Mouse (Mus musculus) MEL (cell line): ENCODE data around the gene Parp2. TPM values are rescaled to one million over a fixed set of nuclear protein-coding genes. Genes with fewer than 3 reads are reported as not detected.

Experiments used
- DNase-seq: peaks from one replicate; pipeline ENCODE4 v3.0.0; 2011; ENCODE audit warnings: low read depth, low spot score
- H3K27ac ChIP-seq: 2 replicates; pipeline ENCODE4 v1.5.1; 2012; ENCODE audit warnings: low read depth, mild to moderate bottlenecking, control low read depth, low read length, moderate library complexity; ENCODE audit not compliant: control insufficient read depth
- H3K27me3 ChIP-seq, 2 experiments: fragments of 150-350 bp in 1 of 2; sonication (generic) in 1 of 2; 2 replicates each; pipeline ENCODE4 v1.6.1; 2012; ENCODE audit warnings: low read length in 2 of 2, mild to moderate bottlenecking in 2 of 2, improper control_type of control experiment in 1 of 2, moderate library complexity in 1 of 2; ENCODE audit not compliant: insufficient read depth in 2 of 2, control insufficient read depth in 1 of 2
- H3K36me3 ChIP-seq, 2 experiments: 2 replicates each; pipeline ENCODE4 v1.6.1; 2012 to 2014; ENCODE audit warnings: low read length in 2 of 2, improper control_type of control experiment in 1 of 2, inconsistent platforms in 1 of 2, mild to moderate bottlenecking in 1 of 2; ENCODE audit not compliant: insufficient read depth in 2 of 2, control insufficient read depth in 1 of 2
- H3K4me1 ChIP-seq, 2 experiments: fragments of 150-350 bp in 1 of 2; sonication (generic) in 1 of 2; 2 replicates each; pipeline ENCODE4 v1.6.1; 2012; ENCODE audit warnings: low read length in 2 of 2, improper control_type of control experiment in 1 of 2, mild to moderate bottlenecking in 1 of 2; ENCODE audit not compliant: insufficient read depth in 2 of 2, control insufficient read depth in 1 of 2
- H3K4me3 ChIP-seq, 2 experiments: fragments of 150-350 bp in 1 of 2; sonication (generic) in 1 of 2; 2 replicates each; pipeline ENCODE4 v1.5.1; 2012; ENCODE audit warnings: low read depth in 2 of 2, low read length in 2 of 2, mild to moderate bottlenecking in 2 of 2, moderate library complexity in 2 of 2, control low read depth in 1 of 2, improper control_type of control experiment in 1 of 2; ENCODE audit not compliant: control insufficient read depth in 1 of 2, insufficient read depth in 1 of 2
- H3K79me2 ChIP-seq: 2 replicates; pipeline ENCODE4 v1.6.1; 2012; ENCODE audit warnings: mild to moderate bottlenecking, low read length, moderate library complexity; ENCODE audit not compliant: control insufficient read depth, poor library complexity, insufficient read depth
- H3K9ac ChIP-seq: 2 replicates; pipeline ENCODE4 v1.6.1; 2012; ENCODE audit warnings: low read depth, mild to moderate bottlenecking, control low read depth, low read length, moderate library complexity; ENCODE audit not compliant: control insufficient read depth, poor library complexity, severe bottlenecking
- H3K9me3 ChIP-seq: fragments of 150-350 bp; sonication (generic); replicated peaks from 2 replicates; pipeline ENCODE4 v1.6.1; 2012; ENCODE audit warnings: mild to moderate bottlenecking, low read length, improper control_type of control experiment, moderate library complexity; ENCODE audit not compliant: insufficient read depth
- CHD1 ChIP-seq: IDR thresholded peaks from 2 replicates; pipeline ENCODE4 v1.6.1; 2012; ENCODE audit warnings: low read depth, mild to moderate bottlenecking, inconsistent platforms, low read length, improper control_type of control experiment
- CHD2 ChIP-seq: IDR thresholded peaks from 2 replicates; pipeline ENCODE4 v1.6.1; 2011; ENCODE audit warnings: low read length, improper control_type of control experiment
- E2F4 ChIP-seq: IDR thresholded peaks from 2 replicates; pipeline ENCODE4 v1.6.1; 2011; ENCODE audit warnings: low read depth, low read length, improper control_type of control experiment, borderline replicate concordance
- ELF1 ChIP-seq: IDR thresholded peaks from 2 replicates; pipeline ENCODE4 v1.6.1; 2014; ENCODE audit warnings: low read depth, mild to moderate bottlenecking, inconsistent platforms, low read length, improper control_type of control experiment, moderate library complexity
- EP300 ChIP-seq, 2 experiments: IDR thresholded peaks; 2 replicates each; pipeline ENCODE4 v1.6.1; 2011; ENCODE audit warnings: improper control_type of control experiment in 2 of 2, low read length in 2 of 2, low read depth in 1 of 2, mild to moderate bottlenecking in 1 of 2
- HCFC1 ChIP-seq: IDR thresholded peaks from 2 replicates; pipeline ENCODE4 v1.6.1; 2012; ENCODE audit warnings: low read depth, mild to moderate bottlenecking, inconsistent platforms, low read length, improper control_type of control experiment, moderate library complexity
- JUND ChIP-seq: IDR thresholded peaks from 2 replicates; pipeline ENCODE4 v1.6.1; 2011; ENCODE audit warnings: low read depth, mild to moderate bottlenecking, improper control_type of control experiment, low read length
- KAT2A ChIP-seq: conservative IDR thresholded peaks from 2 replicates; pipeline ENCODE4 v1.6.1; 2012; ENCODE audit warnings: low read depth, low read length, improper control_type of control experiment, inconsistent platforms
- MAFK ChIP-seq: IDR thresholded peaks from 2 replicates; pipeline ENCODE4 v1.6.1; 2011; ENCODE audit warnings: low read depth, mild to moderate bottlenecking, low read length, improper control_type of control experiment, borderline replicate concordance
- MAX ChIP-seq: IDR thresholded peaks from 2 replicates; pipeline ENCODE4 v1.6.1; 2011; ENCODE audit warnings: low read length, improper control_type of control experiment
- MAZ ChIP-seq: IDR thresholded peaks from 2 replicates; pipeline ENCODE4 v1.6.1; 2012; ENCODE audit warnings: low read depth, mild to moderate bottlenecking, inconsistent platforms, low read length, improper control_type of control experiment
- MXI1 ChIP-seq: IDR thresholded peaks from 2 replicates; pipeline ENCODE4 v1.6.1; 2011; ENCODE audit warnings: mild to moderate bottlenecking, low read depth, low read length, improper control_type of control experiment
- MYC ChIP-seq: IDR thresholded peaks from 2 replicates; pipeline ENCODE4 v1.6.1; 2011; ENCODE audit warnings: low read depth, mild to moderate bottlenecking, low read length, improper control_type of control experiment, moderate library complexity
- NELFE ChIP-seq: IDR thresholded peaks from 2 replicates; pipeline ENCODE4 v1.6.1; 2011; ENCODE audit warnings: low read depth, low read length, improper control_type of control experiment
- POLR2A ChIP-seq, 2 experiments: IDR thresholded peaks; 2 replicates each; pipeline ENCODE4 v1.6.1; 2011 to 2012; ENCODE audit warnings: low read length in 2 of 2, mild to moderate bottlenecking in 2 of 2, control low read depth in 1 of 2, improper control_type of control experiment in 1 of 2, low read depth in 1 of 2, moderate library complexity in 1 of 2; ENCODE audit not compliant: control insufficient read depth in 1 of 2, insufficient read depth in 1 of 2, poor library complexity in 1 of 2
- POLR2AphosphoS2 ChIP-seq: IDR thresholded peaks from 2 replicates; pipeline ENCODE4 v1.6.1; 2011; ENCODE audit warnings: low read length, improper control_type of control experiment
- POLR2AphosphoS5 ChIP-seq: IDR thresholded peaks from 2 replicates; pipeline ENCODE4 v1.6.1; 2012; ENCODE audit warnings: low read depth, borderline replicate concordance, mild to moderate bottlenecking, inconsistent platforms, low read length, moderate library complexity, mixed read lengths
- RAD21 ChIP-seq: IDR thresholded peaks from 2 replicates; pipeline ENCODE4 v1.6.1; 2011; ENCODE audit warnings: mild to moderate bottlenecking, low read depth, low read length, improper control_type of control experiment
- RCOR1 ChIP-seq: IDR thresholded peaks from 2 replicates; pipeline ENCODE4 v1.6.1; 2012; ENCODE audit warnings: low read depth, mild to moderate bottlenecking, inconsistent platforms, low read length, improper control_type of control experiment
- SIN3A ChIP-seq: IDR thresholded peaks from 2 replicates; pipeline ENCODE4 v1.6.1; 2012; ENCODE audit warnings: low read length, improper control_type of control experiment, inconsistent platforms
- SMC3 ChIP-seq: IDR thresholded peaks from 2 replicates; pipeline ENCODE4 v1.6.1; 2011; ENCODE audit warnings: low read depth, low read length, improper control_type of control experiment
- TAL1 ChIP-seq: IDR thresholded peaks from 2 replicates; pipeline ENCODE4 v1.6.1; 2012; ENCODE audit warnings: mild to moderate bottlenecking, inconsistent platforms, low read length, moderate library complexity, mixed read lengths
- TBP ChIP-seq: IDR thresholded peaks from 2 replicates; pipeline ENCODE4 v1.8.0; 2011; ENCODE audit warnings: low read depth, low read length, improper control_type of control experiment
- TCF12 ChIP-seq: IDR thresholded peaks from 2 replicates; pipeline ENCODE4 v1.6.1; 2014; ENCODE audit warnings: low read depth, mild to moderate bottlenecking, inconsistent platforms, low read length, improper control_type of control experiment, moderate library complexity
- USF1 ChIP-seq: IDR thresholded peaks from 2 replicates; pipeline ENCODE4 v1.6.1; 2014; ENCODE audit warnings: low read depth, mild to moderate bottlenecking, inconsistent platforms, low read length, improper control_type of control experiment, moderate library complexity
- ZC3H11A ChIP-seq: IDR thresholded peaks from 2 replicates; pipeline ENCODE4 v1.6.1; 2012; ENCODE audit warnings: low read depth, mild to moderate bottlenecking, inconsistent platforms, low read length, improper control_type of control experiment
- ZKSCAN1 ChIP-seq: IDR thresholded peaks from 2 replicates; pipeline ENCODE4 v1.6.1; 2012; ENCODE audit warnings: low read depth, mild to moderate bottlenecking, inconsistent platforms, low read length, improper control_type of control experiment, moderate library complexity
- ZMIZ1 ChIP-seq: IDR thresholded peaks from 2 replicates; pipeline ENCODE4 v1.6.1; 2012; ENCODE audit warnings: low read depth, mild to moderate bottlenecking, inconsistent platforms, low read length, improper control_type of control experiment, moderate library complexity
- polyA plus RNA-seq, 2 experiments: library from polyadenylated mRNA; stranded (reverse) in 1 of 2; unstranded in 1 of 2; fragments of >175 nt in 1 of 2; fragments of >200 nt in 1 of 2; gene quantifications; 2 replicates each; pipeline versions ENCODE4 v1.2.1 to v1.2.4; 2012; ENCODE audit warnings: low replicate concordance in 2 of 2, low read depth in 1 of 2; ENCODE audit not compliant: insufficient read length in 2 of 2, insufficient read depth in 1 of 2, missing spikeins in 1 of 2
- total RNA-seq: library from RNA; depleted of rRNA; stranded (reverse); fragments of 300-350 nt; gene quantifications from 2 replicates; pipeline ENCODE4 v1.2.3, GENCODE M21; 2012

The Parp2 gene
- total and polyA plus RNA-seq, 3 experiments, result 81.1 to 83.2 TPM; not detected in 1

- no peak overlapping the region for H3K4me3 ChIP-seq
- DNase-seq, result no peak
- H3K4me1 ChIP-seq, result peaks cover 0 to 6% of the 10 kb centered on the region in 2 experiments; a peak in 1 of 4 replicates
- peaks cover 0 to 2% of the 10 kb centered on the region in 2 experiments; a peak in 1 of 4 replicates for H3K36me3 ChIP-seq
- H3K9ac ChIP-seq, result no peak overlapping the region
- no peak overlapping the region for H3K27ac ChIP-seq
- H3K9me3 ChIP-seq, result no peaks in the 10 kb centered on the region
- peaks cover 1% of the 10 kb centered on the region; the same call in 1 of the 2 replicates for H3K79me2 ChIP-seq
- no peaks in the 10 kb centered on the region for H3K27me3 ChIP-seq
- TF ChIP-seq SIN3A (no peak), RAD21 (no peak), ZKSCAN1 (no peak), NELFE (no peak), CHD1 (no peak), CHD2 (no peak), ZMIZ1 (no peak), ZC3H11A (no peak), MAFK (no peak), MYC (no peak), KAT2A (no peak), SMC3 (no peak), E2F4 (no peak)
- TF ChIP-seq, all 39 proteins: peak for 0
These were observed 61.0 kb downstream of the Parp2 start for GRCm38 (mm10) chr14:50868656-50869055.

GRCm38 (mm10) chr14:50869889-50870804, 62.5 kb downstream of the Parp2 start, which contains the start of gene Tep1:
Gene Tep1, minus strand, starts transcription at chr14:50870560.
- peak within 1 kb of the TSS; percentile 86 for H3K27ac ChIP-seq
- TF ChIP-seq POLR2AphosphoS2, result peak; percentile 76
- peak; percentile 45; the same call in 1 of the 2 replicates for TF ChIP-seq ELF1
- TF ChIP-seq MAX, result 0 out of 2 replicates have a peak, but pooled peaks have one; percentile 16
- peak; percentile 75; the same call in 1 of the 2 replicates for TF ChIP-seq MAZ
- peak; percentile 44 for TF ChIP-seq TCF12
- TF ChIP-seq JUND, result no peak
- TF ChIP-seq NELFE, result peak; percentile 83
- no peak for TF ChIP-seq CHD1
- TF ChIP-seq MAFK, result no peak
- TF ChIP-seq SMC3, result no peak
- TF ChIP-seq TBP, result peak; percentile 68
- peak; percentile 89 for TF ChIP-seq SIN3A
- 0 out of 2 replicates have a peak, but pooled peaks have one; percentile 59 for TF ChIP-seq ZMIZ1
- TF ChIP-seq USF1, result no peak
- TF ChIP-seq MXI1, result peak; percentile 72; the same call in 1 of the 2 replicates
- no peak; a peak in 1 of 4 replicates for TF ChIP-seq EP300 (IDR thresholded peaks at IDR 0.05; ENCODE audit: low read depth in 1 of 2, low read length in 2 of 2)
- TF ChIP-seq POLR2AphosphoS5, result no peak
- peak; percentile 67 for TF ChIP-seq RCOR1
- no peak for TF ChIP-seq TAL1
- peak; percentile 27 for TF ChIP-seq MYC
- peak; percentile 78 for TF ChIP-seq HCFC1
- peak; percentile 61 to 75 for TF ChIP-seq POLR2A (IDR thresholded peaks at IDR 0.05; ENCODE audit: control insufficient read depth in 1 of 2, insufficient read depth in 1 of 2, low read depth in 1 of 2, low read length in 2 of 2, poor library complexity in 1 of 2)
- TF ChIP-seq, all 39 proteins: peak for 14
- Histone ChIP-seq H3K9ac (peak within 1 kb of the TSS; percentile 85), H3K9me3 (no peaks in the 10 kb centered on the region), H3K4me1 (peaks cover 0 to 6% of the 10 kb centered on the region in 2 experiments; a peak in 1 of 4 replicates), H3K27me3 (no peaks in the 10 kb centered on the region), H3K4me3 (peak within 1 kb of the TSS; percentile 87 to 93), H3K36me3 (peaks cover 0 to 2% of the 10 kb centered on the region in 2 experiments; a peak in 1 of 4 replicates), H3K79me2 (peaks cover 1% of the 10 kb centered on the region; the same call in 1 of the 2 replicates)
- DNase-seq, result peak; percentile 93
